Mouse (Mus musculus): ENCODE measurements around the gene Tcp11l2.

- no peak for TF ChIP-seq CTCF (IDR thresholded peaks at IDR 0.05; ENCODE audit: low read depth)
- TF ChIP-seq EP300 (IDR thresholded peaks at IDR 0.05; ENCODE audit: low read depth) = no peak
Measured at GRCm38 (mm10) chr10:84530388-84530787, 46.0 kb upstream of the Tcp11l2 start.

All from heart, postnatal 0 days (tissue).